Mouse (Mus musculus) neural tube, embryonic 14.5 days (tissue): ENCODE results near the gene Slc22a17. TPM values are rescaled to one million over a fixed set of nuclear protein-coding genes. Genes with fewer than 3 reads are reported as not detected.
A peak's percentile ranks its signal among the peaks of the same experiment; 100 is the strongest.
"Not testable (repeated sequence)": the region's sequence is repeated elsewhere in the genome, so short reads cannot be mapped to it uniquely, and the experiment has no call there.

Experiments used
- ATAC-seq: fragments of 200-750 bp; cut with Nextera tagmentation; 2 replicates; pipeline ENCODE4 v1.8.0; 2017; ENCODE audit warnings: low read depth, mild to moderate bottlenecking, moderate TSS enrichment, moderate library complexity
- H3K27ac ChIP-seq: fragments of 300-500 bp; sonication (generic); 2 replicates; pipeline ENCODE4 v1.5.1; 2014; ENCODE audit warnings: low read depth, mild to moderate bottlenecking, control low read depth, low read length, moderate library complexity, mixed read lengths
- H3K27me3 ChIP-seq: fragments of 300-500 bp; sonication (generic); 2 replicates; pipeline ENCODE4 v1.6.1; 2014; ENCODE audit warnings: low read length; ENCODE audit not compliant: control insufficient read depth, insufficient read depth
- H3K36me3 ChIP-seq: fragments of 300-500 bp; sonication (generic); 2 replicates; pipeline ENCODE4 v1.6.1; 2014; ENCODE audit warnings: low read length, mixed read lengths; ENCODE audit not compliant: control insufficient read depth, insufficient read depth
- H3K4me1 ChIP-seq: fragments of 300-500 bp; sonication (generic); 2 replicates; pipeline ENCODE4 v1.6.1; 2014; ENCODE audit warnings: low read length; ENCODE audit not compliant: control insufficient read depth, insufficient read depth
- H3K4me2 ChIP-seq: fragments of 300-500 bp; sonication (generic); 2 replicates; pipeline ENCODE4 v1.6.1; 2014; ENCODE audit warnings: mild to moderate bottlenecking, low read depth, low read length, control low read depth
- H3K4me3 ChIP-seq: fragments of 300-500 bp; sonication (generic); 2 replicates; pipeline ENCODE4 v1.5.1; 2014; ENCODE audit warnings: low read depth, low read length, control low read depth, mixed read lengths
- H3K9ac ChIP-seq: fragments of 300-500 bp; sonication (generic); replicated peaks from 2 replicates; pipeline ENCODE4 v1.6.1; 2014; ENCODE audit warnings: low read depth, mild to moderate bottlenecking, control low read depth, low read length, mixed read lengths
- H3K9me3 ChIP-seq: fragments of 300-500 bp; sonication (generic); 2 replicates; pipeline ENCODE4 v1.6.1; 2016; ENCODE audit warnings: low read length; ENCODE audit not compliant: control insufficient read depth
- WGBS: fragments of 180-500 bp; shearing (Covaris S2); extraction: QIAGEN DNeasy Blood & Tissue Kit; methylation state at CpG from one replicate; pipeline ENCODE4 v1.1.7; 2014; 5-methylcytosine and 5-hydroxymethylcytosine counted together
- polyA plus RNA-seq: library from polyadenylated mRNA; unstranded; fragments of >200 nt; fragmentation: Nextera tagmentation; extraction: Ambion mirVana; gene quantifications from 2 replicates; pipeline ENCODE4 v1.2.1, GENCODE M21; 2014

Slc22a17 gene
- 121 and 122 TPM in 2 replicates for polyA plus RNA-seq

DNA sequence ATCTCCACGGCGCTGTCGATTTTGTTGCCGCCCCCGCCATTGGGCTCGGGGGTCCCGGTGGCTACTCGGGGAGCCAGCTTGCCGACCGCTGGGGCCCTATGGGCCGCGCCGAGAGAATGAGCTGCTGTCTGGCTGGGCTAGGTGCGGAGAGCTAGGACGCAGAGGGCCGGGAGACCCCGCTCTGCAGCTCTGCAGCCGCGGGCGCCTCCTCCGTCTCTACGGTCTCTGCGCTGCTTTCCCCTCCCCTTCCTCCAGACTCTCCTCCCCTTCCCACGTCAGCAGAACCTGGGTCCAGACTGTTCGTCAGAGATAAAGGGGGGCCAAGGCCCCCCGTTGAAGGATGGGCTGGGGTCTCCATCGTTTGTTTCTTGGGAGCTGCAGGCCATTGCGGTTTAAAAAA, at the start of gene Slc22a17:
Gene Slc22a17, minus strand, starts transcription at position 247 of the 400 bp plus-strand sequence.
- peak within 1 kb of the TSS; percentile 88 for H3K4me3 ChIP-seq
- peaks cover 20% of the 10 kb centered on the region; the same call in 1 of the 2 replicates for H3K4me1 ChIP-seq
- no peaks in the 10 kb centered on the region for H3K27me3 ChIP-seq
- no peaks in the 10 kb centered on the region for H3K9me3 ChIP-seq
- peak; percentile 98 for ATAC-seq
- peaks cover 29% of the 10 kb centered on the region for H3K36me3 ChIP-seq
- H3K9ac ChIP-seq: peak within 1 kb of the TSS; percentile 97
- WGBS: under 1% methylated on average over 24 of the region's 28 CpGs
- peak within 1 kb of the TSS; percentile 96 for H3K4me2 ChIP-seq
- H3K27ac ChIP-seq: peak within 1 kb of the TSS; percentile 93

DNA sequence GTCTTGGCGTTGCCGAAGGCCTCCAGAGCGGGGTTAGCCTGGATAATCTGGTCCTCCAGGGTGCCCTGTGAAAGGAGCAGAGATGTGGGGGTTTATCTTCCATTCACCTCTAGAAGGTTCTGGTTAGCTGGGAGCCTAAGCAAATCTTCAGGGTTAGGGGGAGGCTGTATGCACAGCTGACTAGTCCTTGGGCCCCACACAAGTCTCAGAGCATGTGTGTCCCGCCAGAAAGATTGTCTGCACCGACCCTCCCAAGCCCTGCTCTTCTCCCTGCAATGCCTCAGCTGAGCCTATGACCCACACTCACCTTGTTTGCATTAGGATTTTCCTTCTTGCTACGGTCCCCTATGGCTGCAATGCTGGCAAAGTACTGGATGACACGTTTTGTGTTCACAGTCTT, 49.8 kb upstream of the Slc22a17 start:
- Histone ChIP-seq H3K9ac (no peak overlapping the region), H3K27ac (no peak overlapping the region), H3K36me3 (no peaks in the 10 kb centered on the region), H3K4me2 (no peak overlapping the region), H3K4me1 (no peaks in the 10 kb centered on the region), H3K4me3 (no peak overlapping the region), H3K9me3 (no peaks in the 10 kb centered on the region), H3K27me3 (no peaks in the 10 kb centered on the region)
- no peak for ATAC-seq
- WGBS: 89% methylated on average over 7 of the region's 7 CpGs

DNA sequence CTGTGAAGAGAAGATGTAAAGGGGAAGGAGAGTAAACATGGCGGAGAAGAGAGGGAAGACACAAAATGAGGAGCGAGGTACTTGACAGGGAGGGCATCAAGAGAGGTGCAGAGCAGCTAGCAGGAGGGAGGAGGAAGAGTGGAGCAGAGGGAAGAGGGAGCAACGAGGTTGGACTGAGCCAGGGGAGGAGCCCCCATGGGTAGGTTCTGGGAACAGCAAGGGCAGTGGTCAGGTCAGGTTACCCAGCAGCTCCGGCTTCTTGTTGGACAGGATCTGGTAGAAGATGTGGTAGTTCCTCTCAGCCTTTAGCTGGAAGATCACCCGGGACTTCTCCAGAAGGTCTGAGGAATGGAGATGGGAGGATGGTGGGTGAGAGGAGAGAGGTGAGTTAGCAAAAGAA, 48.6 kb upstream of the Slc22a17 start:
- H3K4me2 ChIP-seq: no peak overlapping the region
- no peak overlapping the region for H3K9ac ChIP-seq
- H3K27me3 ChIP-seq: no peaks in the 10 kb centered on the region
- no peak overlapping the region for H3K4me3 ChIP-seq
- no peak overlapping the region for H3K27ac ChIP-seq
- H3K4me1 ChIP-seq: no peaks in the 10 kb centered on the region
- H3K9me3 ChIP-seq: no peaks in the 10 kb centered on the region
- H3K36me3 ChIP-seq: no peaks in the 10 kb centered on the region
- 81% methylated on average over 5 of the region's 5 CpGs for WGBS
- no peak for ATAC-seq

- Histone ChIP-seq H3K4me3 (no peak overlapping the region), H3K4me2 (no peak overlapping the region), H3K27me3 (no peaks in the 10 kb centered on the region), H3K9ac (no peak overlapping the region), H3K4me1 (no peaks in the 10 kb centered on the region), H3K9me3 (no peaks in the 10 kb centered on the region), H3K36me3 (no peaks in the 10 kb centered on the region), H3K27ac (no peak overlapping the region)
- WGBS: 78% methylated on average over 10 of the region's 10 CpGs
- no peak for ATAC-seq
Observed at GRCm38 (mm10) chr14:54960769-54961168, 47.8 kb upstream of the Slc22a17 start.

- not testable (repeated sequence) for H3K9me3 ChIP-seq, H3K27ac ChIP-seq, H3K27me3 ChIP-seq, H3K4me3 ChIP-seq, H3K36me3 ChIP-seq, H3K9ac ChIP-seq, H3K4me2 ChIP-seq, H3K4me1 ChIP-seq, ATAC-seq
- WGBS: 95% methylated on average over 12 of the region's 12 CpGs
Observed at GRCm38 (mm10) chr14:54959853-54960613, 47.1 kb upstream of the Slc22a17 start.

- H3K36me3 ChIP-seq: no peaks in the 10 kb centered on the region
- no peak for ATAC-seq
- H3K4me2 ChIP-seq: no peak overlapping the region
- no peak overlapping the region for H3K27ac ChIP-seq
- 89% methylated on average over 3 of the region's 3 CpGs for WGBS
- H3K4me1 ChIP-seq: no peaks in the 10 kb centered on the region
- no peak overlapping the region for H3K4me3 ChIP-seq
- H3K27me3 ChIP-seq: no peaks in the 10 kb centered on the region
- H3K9ac ChIP-seq: no peak overlapping the region
- H3K9me3 ChIP-seq: no peaks in the 10 kb centered on the region
Observed at GRCm38 (mm10) chr14:54959197-54959596, 46.3 kb upstream of the Slc22a17 start.

GRCm38 (mm10) chr14:54958503-54958902, 45.6 kb upstream of the Slc22a17 start:
- WGBS: 84% methylated on average over 4 of the region's 4 CpGs
- ATAC-seq: no peak
- H3K4me2 ChIP-seq: no peak overlapping the region
- no peaks in the 10 kb centered on the region for H3K27me3 ChIP-seq
- H3K9ac ChIP-seq: no peak overlapping the region
- no peaks in the 10 kb centered on the region for H3K36me3 ChIP-seq
- H3K4me1 ChIP-seq: no peaks in the 10 kb centered on the region
- no peak overlapping the region for H3K4me3 ChIP-seq
- H3K27ac ChIP-seq: no peak overlapping the region
- no peaks in the 10 kb centered on the region for H3K9me3 ChIP-seq

DNA sequence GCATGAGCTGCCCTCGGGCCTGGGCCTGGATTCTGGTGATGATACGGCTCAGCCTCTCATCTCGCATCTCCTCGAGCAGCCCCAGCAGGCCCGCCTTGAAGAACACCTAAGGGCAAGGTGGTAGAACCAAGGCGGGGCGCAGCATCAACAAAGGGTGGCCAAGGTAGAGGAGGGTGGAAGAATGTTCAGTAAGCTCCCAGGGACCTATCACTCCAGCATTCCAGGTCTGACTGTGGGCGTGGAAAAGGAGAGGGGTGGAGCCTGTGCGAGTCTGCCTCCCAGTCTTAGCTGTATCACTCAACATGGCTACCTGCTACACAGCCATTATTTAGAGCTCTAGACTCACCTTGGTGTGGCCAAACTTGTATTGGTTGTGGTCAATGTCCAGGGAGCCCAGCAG, 43.6 kb upstream of the Slc22a17 start:
- Histone ChIP-seq H3K36me3 (no peaks in the 10 kb centered on the region), H3K27me3 (no peaks in the 10 kb centered on the region), H3K9me3 (no peaks in the 10 kb centered on the region), H3K9ac (no peak overlapping the region), H3K4me2 (no peak overlapping the region), H3K4me1 (no peaks in the 10 kb centered on the region), H3K27ac (no peak overlapping the region), H3K4me3 (no peak overlapping the region)
- 93% methylated on average over 9 of the region's 9 CpGs for WGBS
- no peak for ATAC-seq

- no peak overlapping the region for H3K4me3 ChIP-seq
- H3K9me3 ChIP-seq: no peaks in the 10 kb centered on the region
- no peaks in the 10 kb centered on the region for H3K4me1 ChIP-seq
- 86% methylated on average over 3 of the region's 3 CpGs for WGBS
- no peaks in the 10 kb centered on the region for H3K36me3 ChIP-seq
- H3K27ac ChIP-seq: no peak overlapping the region
- H3K27me3 ChIP-seq: no peaks in the 10 kb centered on the region
- H3K4me2 ChIP-seq: no peak overlapping the region
- H3K9ac ChIP-seq: no peak overlapping the region
- ATAC-seq: no peak
Observed at GRCm38 (mm10) chr14:54955481-54955880, 42.5 kb upstream of the Slc22a17 start.
